Mouse (Mus musculus): ENCODE measurements at regions not wholly inside any gene's neighbourhood (a gene's known extent, or its start where the extent isn't known, plus 50 kb on each side); places are given as distances from the start of the nearest gene placed in this dataset.

DNA sequence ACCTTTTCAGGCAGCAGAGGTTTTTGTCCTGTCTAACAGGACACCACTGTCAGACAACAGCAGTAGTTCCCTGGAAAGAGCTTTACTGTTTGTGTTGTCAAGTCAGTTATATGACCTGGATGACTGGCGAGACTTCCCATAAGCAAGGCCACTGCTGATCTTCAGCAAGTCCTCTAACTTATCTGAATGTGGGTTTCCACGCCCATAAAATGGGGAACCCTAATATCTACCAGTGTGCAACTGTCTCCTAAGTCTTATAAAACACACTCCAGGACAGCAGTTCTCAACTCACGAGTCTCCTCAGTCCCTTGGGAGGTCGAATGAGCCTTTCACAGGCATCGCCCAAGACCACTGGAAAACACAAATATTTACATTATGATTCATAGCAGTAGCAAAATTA, 232.9 kb downstream of the Sp3 start:
- TF ChIP-seq CTCF (conservative IDR thresholded peaks at IDR 0.05 in 1 of 2, IDR thresholded peaks at IDR 0.05 in 1 of 2; ENCODE audit: low read depth in 2 of 2, low read length in 2 of 2) (no peak), USF1 (IDR thresholded peaks at IDR 0.05; ENCODE audit: low read depth, low read length) (no peak), MEF2A (IDR thresholded peaks at IDR 0.05; ENCODE audit: borderline replicate concordance, low read depth, low read length) (no peak)
